Mouse (Mus musculus): ENCODE measurements around the gene Gins3.

GRCm38 (mm10) chr8:95690929-95691541 lies 57.8 kb downstream of the Gins3 start:
- TF ChIP-seq CTCF (IDR thresholded peaks at IDR 0.05; ENCODE audit: control insufficient read depth, insufficient read depth, insufficient replicate concordance, low read depth, low read length) = no peak
- no peak for TF ChIP-seq POLR2A (IDR thresholded peaks at IDR 0.05; ENCODE audit: control insufficient read depth, low read depth, low read length)
